Mouse (Mus musculus): ENCODE results near the gene Eps8l1. TPM values are rescaled to one million over a fixed set of nuclear protein-coding genes. Genes with fewer than 3 reads are reported as not detected.
"Not testable (repeated sequence)": the region's sequence is repeated elsewhere in the genome, so short reads cannot be mapped to it uniquely, and the experiment has no call there.

The Eps8l1 gene
- polyA plus RNA-seq, 1 experiment from 2014 or later = 7.3 TPM

- 54% methylated on average over 6 of the region's 6 CpGs for WGBS
- DNase-seq (ENCODE audit: low spot score) = no peak
Measured at GRCm38 (mm10) chr7:4513829-4514712, 53.6 kb downstream of the Eps8l1 start.

GRCm38 (mm10) chr7:4515853-4516252 lies 55.4 kb downstream of the Eps8l1 start:
- no peak for ATAC-seq (ENCODE audit: low FRiP score)
- H3K4me2 ChIP-seq (replicated peaks) = no peak overlapping the region
- H3K27me3 ChIP-seq (ENCODE audit: control insufficient read depth, insufficient read depth, low read length) = no peaks in the 10 kb centered on the region
- 66% methylated on average over 6 of the region's 6 CpGs for WGBS
- no peak overlapping the region for H3K9ac ChIP-seq
- no peaks in the 10 kb centered on the region for H3K4me1 ChIP-seq (replicated peaks; ENCODE audit: control insufficient read depth, insufficient read depth, low read length)
- H3K27ac ChIP-seq = no peak overlapping the region
- H3K36me3 ChIP-seq (replicated peaks; ENCODE audit: control insufficient read depth, insufficient read depth) = no peaks in the 10 kb centered on the region
- no peak overlapping the region for H3K4me3 ChIP-seq (replicated peaks; ENCODE audit: low read length)
- no peak for DNase-seq (ENCODE audit: low spot score)
- H3K9me3 ChIP-seq (ENCODE audit: control insufficient read depth, low read length) = no peaks in the 10 kb centered on the region

More at GRCm38 (mm10) chr7:4513829-4514712, 53.6 kb downstream of the Eps8l1 start:
- H3K27ac ChIP-seq = no peak overlapping the region
- H3K4me2 ChIP-seq (replicated peaks) = no peak overlapping the region
- no peaks in the 10 kb centered on the region for H3K27me3 ChIP-seq (ENCODE audit: control insufficient read depth, insufficient read depth, low read length)
- no peak for ATAC-seq (ENCODE audit: low FRiP score)
- no peak overlapping the region for H3K4me3 ChIP-seq (replicated peaks; ENCODE audit: low read length)
- H3K9ac ChIP-seq = no peak overlapping the region
- no peaks in the 10 kb centered on the region for H3K9me3 ChIP-seq (ENCODE audit: control insufficient read depth, low read length)
- no peaks in the 10 kb centered on the region for H3K4me1 ChIP-seq (replicated peaks; ENCODE audit: control insufficient read depth, insufficient read depth, low read length)
- H3K36me3 ChIP-seq (replicated peaks; ENCODE audit: control insufficient read depth, insufficient read depth) = no peaks in the 10 kb centered on the region

- Histone ChIP-seq H3K4me1 (replicated peaks; ENCODE audit: control insufficient read depth, insufficient read depth, low read length) (no peaks in the 10 kb centered on the region), H3K9me3 (ENCODE audit: control insufficient read depth, low read length) (no peaks in the 10 kb centered on the region), H3K27me3 (ENCODE audit: control insufficient read depth, insufficient read depth, low read length) (no peaks in the 10 kb centered on the region), H3K9ac (no peak within 1 kb of the TSS), H3K27ac (no peak within 1 kb of the TSS), H3K36me3 (replicated peaks; ENCODE audit: control insufficient read depth, insufficient read depth) (no peaks in the 10 kb centered on the region), H3K4me3 (replicated peaks; ENCODE audit: low read length) (no peak within 1 kb of the TSS), H3K4me2 (replicated peaks) (no peak within 1 kb of the TSS)
- 24% methylated on average over 3 of the region's 4 CpGs for whole genome bisulfite sequencing
- no peak for ATAC-seq (ENCODE audit: low FRiP score)
- DNase-seq (ENCODE audit: low spot score) = no peak
Measured at GRCm38 (mm10) chr7:4516332-4517050, 56.0 kb downstream of the Eps8l1 start, which contains the start of gene Tnnt1. Gene Tnnt1, minus strand, starts transcription at chr7:4516382.

- Histone ChIP-seq H3K36me3 (replicated peaks; ENCODE audit: control insufficient read depth, insufficient read depth) (no peaks in the 10 kb centered on the region), H3K27ac (no peak overlapping the region)
- ATAC-seq (ENCODE audit: low FRiP score) = no peak
Measured at GRCm38 (mm10) chr7:4518487-4518886, 58.0 kb downstream of the Eps8l1 start.

GRCm38 (mm10) chr7:4521231-4522003 lies 60.9 kb downstream of the Eps8l1 start:
- ATAC-seq (ENCODE audit: low FRiP score) (no peak), DNase-seq (ENCODE audit: low spot score) (no peak)
- Histone ChIP-seq H3K4me1 (replicated peaks; ENCODE audit: control insufficient read depth, insufficient read depth, low read length) (no peaks in the 10 kb centered on the region), H3K27me3 (ENCODE audit: control insufficient read depth, insufficient read depth, low read length) (peaks cover 3% of the 10 kb centered on the region; the same call in 1 of the 2 replicates), H3K4me2 (replicated peaks) (peak overlapping the region; percentile 43), H3K9me3 (ENCODE audit: control insufficient read depth, low read length) (no peaks in the 10 kb centered on the region), H3K9ac (peak overlapping the region; percentile 29), H3K36me3 (replicated peaks; ENCODE audit: control insufficient read depth, insufficient read depth) (no peaks in the 10 kb centered on the region), H3K27ac (no peak overlapping the region), H3K4me3 (replicated peaks; ENCODE audit: low read length) (0 out of 2 replicates have a peak overlapping the region, but pooled peaks have one; percentile 2)
- WGBS = 39% methylated on average over 32 of the region's 32 CpGs

More at GRCm38 (mm10) chr7:4518487-4518886, 58.0 kb downstream of the Eps8l1 start:
- H3K4me2 ChIP-seq (replicated peaks) = no peak overlapping the region
- H3K4me3 ChIP-seq (replicated peaks; ENCODE audit: low read length) = no peak overlapping the region
- 93% methylated on average over 1 of the region's 1 CpGs for WGBS
- DNase-seq (ENCODE audit: low spot score) = no peak
- no peaks in the 10 kb centered on the region for H3K4me1 ChIP-seq (replicated peaks; ENCODE audit: control insufficient read depth, insufficient read depth, low read length)
- H3K9me3 ChIP-seq (ENCODE audit: control insufficient read depth, low read length) = no peaks in the 10 kb centered on the region
- H3K9ac ChIP-seq = no peak overlapping the region
- H3K27me3 ChIP-seq (ENCODE audit: control insufficient read depth, insufficient read depth, low read length) = peaks cover 3% of the 10 kb centered on the region; the same call in 1 of the 2 replicates

- no peaks in the 10 kb centered on the region; the same call in 1 of the 2 replicates for H3K4me1 ChIP-seq (replicated peaks; ENCODE audit: control insufficient read depth, insufficient read depth, low read length)
- WGBS = 86% methylated on average over 6 of the region's 6 CpGs
- ATAC-seq (ENCODE audit: low FRiP score) (no peak), DNase-seq (ENCODE audit: low spot score) (no peak)
- no peak overlapping the region for H3K4me2 ChIP-seq (replicated peaks)
- no peak overlapping the region for H3K27ac ChIP-seq
- no peaks in the 10 kb centered on the region for H3K9me3 ChIP-seq (ENCODE audit: control insufficient read depth, low read length)
- H3K27me3 ChIP-seq (ENCODE audit: control insufficient read depth, insufficient read depth, low read length) = peaks cover 3% of the 10 kb centered on the region; the same call in 1 of the 2 replicates
- no peak overlapping the region for H3K9ac ChIP-seq
- H3K4me3 ChIP-seq (replicated peaks; ENCODE audit: low read length) = no peak overlapping the region
- no peaks in the 10 kb centered on the region for H3K36me3 ChIP-seq (replicated peaks; ENCODE audit: control insufficient read depth, insufficient read depth)
Measured at GRCm38 (mm10) chr7:4522292-4522691, 61.8 kb downstream of the Eps8l1 start.

GRCm38 (mm10) chr7:4523205-4524130 lies 63.0 kb downstream of the Eps8l1 start:
- Histone ChIP-seq H3K27ac (no peak overlapping the region), H3K36me3 (replicated peaks; ENCODE audit: control insufficient read depth, insufficient read depth) (no peaks in the 10 kb centered on the region), H3K9me3 (ENCODE audit: control insufficient read depth, low read length) (no peaks in the 10 kb centered on the region), H3K4me3 (replicated peaks; ENCODE audit: low read length) (no peak overlapping the region), H3K4me1 (replicated peaks; ENCODE audit: control insufficient read depth, insufficient read depth, low read length) (no peaks in the 10 kb centered on the region; the same call in 1 of the 2 replicates), H3K4me2 (replicated peaks) (no peak overlapping the region), H3K9ac (no peak overlapping the region), H3K27me3 (ENCODE audit: control insufficient read depth, insufficient read depth, low read length) (peaks cover 3% of the 10 kb centered on the region; the same call in 1 of the 2 replicates)
- DNase-seq (ENCODE audit: low spot score) = no peak
- ATAC-seq (ENCODE audit: low FRiP score) = no peak
- 93% methylated on average over 33 of the region's 33 CpGs for WGBS

GRCm38 (mm10) chr7:4524212-4524922 lies 63.9 kb downstream of the Eps8l1 start, which contains the start of gene Tnni3:
Gene Tnni3, minus strand, starts transcription at chr7:4524229.
- H3K27ac ChIP-seq; H3K27me3 ChIP-seq (ENCODE audit: control insufficient read depth, insufficient read depth, low read length); H3K36me3 ChIP-seq (replicated peaks; ENCODE audit: control insufficient read depth, insufficient read depth); H3K4me3 ChIP-seq (replicated peaks; ENCODE audit: low read length); H3K4me2 ChIP-seq (replicated peaks); H3K9me3 ChIP-seq (ENCODE audit: control insufficient read depth, low read length); H3K9ac ChIP-seq; H3K4me1 ChIP-seq (replicated peaks; ENCODE audit: control insufficient read depth, insufficient read depth, low read length); ATAC-seq (ENCODE audit: low FRiP score): not testable (repeated sequence)
- 75% methylated on average over 15 of the region's 15 CpGs for WGBS
- peak; percentile 72 for DNase-seq (ENCODE audit: low spot score)

Measured in hindbrain, embryonic 14.5 days (tissue).